Mouse (Mus musculus): Measurements from ENCODE around the gene Galnt5. TPM values are rescaled to one million over a fixed set of nuclear protein-coding genes. Genes with fewer than 3 reads are reported as not detected.

The Galnt5 gene
- total RNA-seq, 2 experiments from 2014 or later, result 0.08 to 0.32 TPM

Other genes starting within 250 kb of the Galnt5 start
- not detected in 2 replicates for gene Ermn, start 55.0 kb downstream of the Galnt5 start, total RNA-seq (2015)
- gene Ermn, start 55.0 kb downstream of the Galnt5 start, total RNA-seq (2017), result not detected in 2 replicates
- gene Cytip, start 197.6 kb downstream of the Galnt5 start, total RNA-seq (2015), result 14.7 and 26.8 TPM in 2 replicates
- gene Cytip, start 197.6 kb downstream of the Galnt5 start, total RNA-seq (2017), result 34.1 and 46.1 TPM in 2 replicates

Measured in megakaryocyte progenitor cell, adult 5-6 weeks (primary cell).